Comparison of ENCODE assay signal across 8 mouse cellular contexts in the genomic region with DNA sequence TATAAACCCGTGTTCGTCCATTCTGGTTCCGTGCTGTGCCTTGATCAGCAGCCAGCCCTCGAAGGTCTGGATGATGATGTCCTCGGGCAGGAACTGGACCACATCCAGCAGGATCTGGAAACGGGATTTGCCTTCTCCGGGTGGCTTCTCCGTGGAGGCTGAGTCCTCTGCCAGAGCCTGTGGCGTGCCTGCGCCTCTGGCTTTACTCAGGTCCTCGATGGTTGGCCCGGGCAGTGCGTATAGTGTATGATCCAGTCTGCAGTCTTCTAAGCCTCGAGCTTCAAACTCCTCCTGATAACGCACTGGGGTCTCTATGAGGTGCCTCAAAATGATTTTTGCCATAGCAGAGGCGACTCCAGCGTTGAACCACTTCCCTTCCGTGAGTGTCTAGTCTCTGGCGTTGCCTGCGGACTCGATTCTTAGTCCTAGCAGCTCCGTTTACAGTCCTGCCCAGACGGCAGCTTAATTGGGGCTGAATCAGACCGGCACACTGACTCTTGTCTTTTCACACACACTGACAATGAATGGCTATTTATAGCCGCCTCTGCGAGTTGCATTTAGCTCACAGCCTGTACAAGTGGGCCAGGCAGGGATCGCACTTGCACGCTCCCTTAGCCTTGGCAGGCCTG. TPM values are rescaled to one million over a fixed set of nuclear protein-coding genes. Genes with fewer than 3 reads are reported as not detected.
A peak's percentile ranks its signal among the peaks of the same experiment; 100 is the strongest.
DNase-seq lines count a peak whose midpoint lies in the region; ATAC-seq lines count a peak whose summit lies in the region.

A gene (minus strand): TSS at position 526 of the 629 bp plus-strand sequence.

- H3K9me3 ChIP-seq in lung, embryonic 16.5 days (ENCODE audit: control insufficient read depth, low read length): no peaks in the 10 kb centered on the region

- DNase-seq in lung, adult 18-20 months: no peak
- DNase-seq in embryo, embryonic 10.5 days (ENCODE audit: low spot score): peak; percentile 42
- peak; percentile 37 for DNase-seq in heart, adult 8-10 months (ENCODE audit: low spot score)
- peak; percentile 52 to 79 for DNase-seq in left cerebral cortex, postnatal 25 days (ENCODE audit: low spot score in 2 of 2)
- peak; percentile 37 for DNase-seq in right cerebral cortex, postnatal 4 days
- no peak for DNase-seq in thymus, postnatal 14 days

- WGBS in lung, embryonic 16.5 days: 55% methylated on average over 28 of the region's 28 CpGs

- no peak within 1 kb of the TSS for H3K9ac ChIP-seq in lung, embryonic 16.5 days (ENCODE audit: low read length)

- H3K4me1 ChIP-seq in lung, embryonic 16.5 days (replicated peaks; ENCODE audit: control insufficient read depth, insufficient read depth, low read length): 0 out of 2 replicates have a peak, but pooled peaks cover 2% of the 10 kb centered on the region

- no peaks in the 10 kb centered on the region for H3K27me3 ChIP-seq in lung, embryonic 16.5 days (ENCODE audit: control insufficient read depth, insufficient read depth, low read depth, low read length)

- peak within 1 kb of the TSS; percentile 16; the same call in 1 of the 2 replicates for H3K4me2 ChIP-seq in lung, embryonic 16.5 days (ENCODE audit: low read depth, low read length)

- peak within 1 kb of the TSS; percentile 5; the same call in 1 of the 2 replicates for H3K4me3 ChIP-seq in lung, embryonic 16.5 days (ENCODE audit: low read length)

- ATAC-seq in lung, embryonic 16.5 days (ENCODE audit: low read depth): peak; percentile 41; the same call in 1 of the 2 replicates
- no peak for ATAC-seq in megakaryocyte-erythroid progenitor cell, adult 5-6 weeks (replicated peaks; ENCODE audit: low FRiP score, low TSS enrichment, poor library complexity, severe bottlenecking)

- intact Hi-C loops in left cerebral cortex, postnatal 25 days (cut with DNase I): no loop called here

- H3K27ac ChIP-seq in lung, embryonic 16.5 days (ENCODE audit: low read length): no peak within 1 kb of the TSS

- no peaks in the 10 kb centered on the region for H3K36me3 ChIP-seq in lung, embryonic 16.5 days (ENCODE audit: control insufficient read depth, insufficient read depth, low read length)

RNA-seq across cellular contexts. Expression of the gene that starts here (rescaled TPM):
- polyA plus RNA-seq in lung, embryonic 16.5 days (2015; fragmentation: Nextera tagmentation; extraction: Ambion mirVana): 2.3 and 2.9 TPM in 2 replicates
- 10 to 100 TPM; 15.4 to 22.3 (median 18.7) TPM for total RNA-seq in heart, adult 8-10 months (2022)
- total RNA-seq in left cerebral cortex, postnatal 25 days (2021): 1 to 10 TPM; 8.1 to 9.1 TPM
- not detected in 2 replicates for total RNA-seq in megakaryocyte-erythroid progenitor cell, adult 5-6 weeks (2014; fragmentation: Nextera tagmentation)
- not detected in 2 replicates for total RNA-seq in megakaryocyte-erythroid progenitor cell, adult 5-6 weeks (2017)

Comparison
In these comparisons a context has a peak if more than half of its experiments do, and no peak if none do; other contexts are left out.
1. RNA of the gene that starts here (total RNA-seq): 15.4 to 22.3 TPM in heart, adult 8-10 months and 8.1 to 9.1 TPM in left cerebral cortex, postnatal 25 days; not detected in megakaryocyte-erythroid progenitor cell, adult 5-6 weeks; every median in the first group is over 4 times any median in the second.
2. DNase-seq: peak in embryo, embryonic 10.5 days (single experiment), heart, adult 8-10 months (single experiment), left cerebral cortex, postnatal 25 days (2 of 2) and right cerebral cortex, postnatal 4 days (single experiment); none in lung, adult 18-20 months (0 of 2) and thymus, postnatal 14 days (single experiment).